Mouse (Mus musculus): ENCODE measurements around the gene Tmem200a.

- TF ChIP-seq CHD2 (IDR thresholded peaks at IDR 0.05; ENCODE audit: low read length) (no peak), POLR2A (IDR thresholded peaks at IDR 0.05; ENCODE audit: low read depth, low read length) (no peak), NRF1 (IDR thresholded peaks at IDR 0.05; ENCODE audit: low read depth, low read length) (no peak)
Observed at GRCm38 (mm10) chr10:25954641-25955228, 124.1 kb downstream of the Tmem200a start.

All from CH12.LX (cell line).